Mouse (Mus musculus): Measurements from ENCODE around the gene Phlda3.

GRCm38 (mm10) chr1:135731897-135732684 lies 33.8 kb upstream of the Phlda3 start:
- TF ChIP-seq CTCF (IDR thresholded peaks at IDR 0.05) (no peak), EP300 (IDR thresholded peaks at IDR 0.05) (peak; percentile 95)
